Mouse (Mus musculus) neural tube, embryonic 14.5 days (tissue): ENCODE results near the gene Hhatl. TPM values are rescaled to one million over a fixed set of nuclear protein-coding genes. Genes with fewer than 3 reads are reported as not detected.

Experiments used
- ATAC-seq: fragments of 200-750 bp; cut with Nextera tagmentation; 2 replicates; pipeline ENCODE4 v1.8.0; 2017; ENCODE audit warnings: low read depth, mild to moderate bottlenecking, moderate TSS enrichment, moderate library complexity
- H3K27ac ChIP-seq: fragments of 300-500 bp; sonication (generic); 2 replicates; pipeline ENCODE4 v1.5.1; 2014; ENCODE audit warnings: low read depth, mild to moderate bottlenecking, control low read depth, low read length, moderate library complexity, mixed read lengths
- H3K27me3 ChIP-seq: fragments of 300-500 bp; sonication (generic); 2 replicates; pipeline ENCODE4 v1.6.1; 2014; ENCODE audit warnings: low read length; ENCODE audit not compliant: control insufficient read depth, insufficient read depth
- H3K36me3 ChIP-seq: fragments of 300-500 bp; sonication (generic); 2 replicates; pipeline ENCODE4 v1.6.1; 2014; ENCODE audit warnings: low read length, mixed read lengths; ENCODE audit not compliant: control insufficient read depth, insufficient read depth
- H3K4me1 ChIP-seq: fragments of 300-500 bp; sonication (generic); 2 replicates; pipeline ENCODE4 v1.6.1; 2014; ENCODE audit warnings: low read length; ENCODE audit not compliant: control insufficient read depth, insufficient read depth
- H3K4me2 ChIP-seq: fragments of 300-500 bp; sonication (generic); 2 replicates; pipeline ENCODE4 v1.6.1; 2014; ENCODE audit warnings: mild to moderate bottlenecking, low read depth, low read length, control low read depth
- H3K4me3 ChIP-seq: fragments of 300-500 bp; sonication (generic); 2 replicates; pipeline ENCODE4 v1.5.1; 2014; ENCODE audit warnings: low read depth, low read length, control low read depth, mixed read lengths
- H3K9ac ChIP-seq: fragments of 300-500 bp; sonication (generic); replicated peaks from 2 replicates; pipeline ENCODE4 v1.6.1; 2014; ENCODE audit warnings: low read depth, mild to moderate bottlenecking, control low read depth, low read length, mixed read lengths
- H3K9me3 ChIP-seq: fragments of 300-500 bp; sonication (generic); 2 replicates; pipeline ENCODE4 v1.6.1; 2016; ENCODE audit warnings: low read length; ENCODE audit not compliant: control insufficient read depth
- WGBS: fragments of 180-500 bp; shearing (Covaris S2); extraction: QIAGEN DNeasy Blood & Tissue Kit; methylation state at CpG from one replicate; pipeline ENCODE4 v1.1.7; 2014; 5-methylcytosine and 5-hydroxymethylcytosine counted together
- polyA plus RNA-seq: library from polyadenylated mRNA; unstranded; fragments of >200 nt; fragmentation: Nextera tagmentation; extraction: Ambion mirVana; gene quantifications from 2 replicates; pipeline ENCODE4 v1.2.1, GENCODE M21; 2014

Hhatl gene
- polyA plus RNA-seq, 1 experiment from 2014 or later = 0.40 TPM

DNA sequence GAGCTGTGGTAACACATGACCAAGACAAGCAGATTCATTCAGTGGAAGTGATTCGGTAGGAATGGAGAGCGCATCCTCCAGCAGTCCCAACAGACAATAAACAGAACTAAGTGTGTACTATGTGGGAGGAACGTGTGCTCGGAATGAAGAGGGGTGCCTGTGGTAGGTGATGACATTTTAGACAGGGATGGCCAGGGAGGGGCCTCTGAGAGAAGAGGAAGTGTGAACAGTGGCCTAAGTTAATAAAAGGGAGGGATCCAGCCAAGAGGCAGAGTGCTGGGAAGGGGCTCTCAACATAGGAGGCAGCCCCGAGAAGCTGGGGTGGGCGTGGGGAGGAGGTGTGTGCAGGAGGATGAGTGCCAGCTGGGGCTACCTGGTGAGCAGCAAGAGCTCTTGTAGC, 36.0 kb upstream of the Hhatl start:
- H3K4me3 ChIP-seq = no peak overlapping the region
- no peak overlapping the region for H3K9ac ChIP-seq
- 86% methylated on average over 6 of the region's 6 CpGs for WGBS
- H3K4me2 ChIP-seq = no peak overlapping the region
- no peaks in the 10 kb centered on the region for H3K27me3 ChIP-seq
- no peaks in the 10 kb centered on the region for H3K9me3 ChIP-seq
- H3K27ac ChIP-seq = no peak overlapping the region
- no peaks in the 10 kb centered on the region for H3K36me3 ChIP-seq
- H3K4me1 ChIP-seq = no peaks in the 10 kb centered on the region; the same call in 1 of the 2 replicates
- no peak for ATAC-seq

DNA sequence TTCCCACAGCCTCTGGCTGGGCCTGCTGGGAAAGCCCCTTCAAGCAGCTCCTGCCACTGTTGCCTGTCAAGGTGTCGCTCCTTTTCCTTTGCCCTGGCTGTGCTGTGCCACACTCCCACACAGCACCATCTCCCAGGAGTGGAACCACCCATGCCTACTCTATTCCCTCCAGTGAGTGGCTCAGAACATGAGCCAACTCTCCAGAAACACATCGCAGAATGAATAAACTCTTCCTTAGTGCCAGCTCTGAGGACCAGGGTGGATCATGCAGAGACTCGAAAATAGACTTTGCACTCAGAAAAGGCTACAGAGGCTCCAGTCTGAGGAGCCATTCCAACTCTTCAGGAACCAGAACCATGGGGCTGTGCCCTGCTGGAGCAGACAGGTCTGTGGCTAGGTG, 34.0 kb upstream of the Hhatl start:
- WGBS = 93% methylated on average over 3 of the region's 3 CpGs

DNA sequence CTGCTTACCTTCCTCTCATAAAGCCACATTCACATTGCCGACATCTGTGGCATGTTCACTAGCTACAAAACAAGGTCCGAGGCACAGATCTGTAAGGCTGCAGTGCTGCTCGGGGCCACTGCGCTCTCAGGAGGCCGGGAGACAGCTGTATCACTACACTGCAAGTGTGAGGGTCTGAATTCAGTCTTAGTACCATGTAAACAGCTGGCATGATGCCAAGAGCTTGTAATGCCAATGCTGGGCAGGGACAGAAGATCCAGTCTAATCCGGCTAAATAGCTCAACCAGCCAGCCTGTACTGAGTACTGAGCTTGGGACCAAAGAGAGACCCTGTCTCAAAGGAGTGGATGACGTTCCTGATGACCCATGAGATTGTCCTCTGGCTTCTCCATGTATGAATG, 31.7 kb upstream of the Hhatl start:
- peaks cover 6% of the 10 kb centered on the region; the same call in 1 of the 2 replicates for H3K4me1 ChIP-seq
- no peaks in the 10 kb centered on the region for H3K9me3 ChIP-seq
- H3K4me2 ChIP-seq = no peak overlapping the region
- peak; percentile 47; the same call in 1 of the 2 replicates for ATAC-seq
- no peaks in the 10 kb centered on the region for H3K36me3 ChIP-seq
- no peak overlapping the region for H3K9ac ChIP-seq
- 63% methylated on average over 7 of the region's 7 CpGs for WGBS
- no peak overlapping the region for H3K4me3 ChIP-seq
- H3K27me3 ChIP-seq = no peaks in the 10 kb centered on the region
- H3K27ac ChIP-seq = no peak overlapping the region

More for the DNA sequence above, 34.0 kb upstream of the Hhatl start:
- Histone ChIP-seq H3K4me2 (no peak overlapping the region), H3K27ac (no peak overlapping the region), H3K36me3 (no peaks in the 10 kb centered on the region), H3K4me3 (no peak overlapping the region), H3K9ac (no peak overlapping the region), H3K9me3 (no peaks in the 10 kb centered on the region), H3K4me1 (peaks cover 6% of the 10 kb centered on the region; the same call in 1 of the 2 replicates), H3K27me3 (no peaks in the 10 kb centered on the region)
- no peak for ATAC-seq

DNA sequence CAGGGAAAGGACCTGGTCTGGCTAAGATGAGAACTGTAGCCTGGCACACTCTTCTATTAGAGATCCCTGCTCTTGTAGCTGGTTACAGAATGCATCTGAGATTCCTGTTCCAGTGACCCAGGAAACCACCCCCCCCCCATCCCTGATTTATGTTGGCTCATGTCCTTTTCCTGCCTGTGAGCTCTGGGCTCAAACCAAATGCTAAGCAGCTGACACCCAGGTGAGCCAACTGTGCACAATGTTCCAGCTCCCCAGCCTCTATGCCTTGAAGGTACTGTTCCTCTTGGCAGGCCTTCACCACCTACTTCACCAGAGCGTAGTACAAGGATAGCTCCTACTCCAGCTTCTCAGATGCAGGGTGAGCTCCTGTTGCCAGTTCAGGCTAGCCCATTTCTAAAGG, 30.7 kb upstream of the Hhatl start:
- peak overlapping the region; percentile 55 for H3K27ac ChIP-seq
- H3K4me1 ChIP-seq = peaks cover 6% of the 10 kb centered on the region; the same call in 1 of the 2 replicates
- H3K9me3 ChIP-seq = no peaks in the 10 kb centered on the region
- WGBS = 73% methylated on average over 1 of the region's 1 CpGs
- no peak overlapping the region for H3K4me2 ChIP-seq
- peak; percentile 12; the same call in 1 of the 2 replicates for ATAC-seq
- no peak overlapping the region for H3K9ac ChIP-seq
- no peaks in the 10 kb centered on the region for H3K27me3 ChIP-seq
- no peaks in the 10 kb centered on the region for H3K36me3 ChIP-seq
- no peak overlapping the region for H3K4me3 ChIP-seq

GRCm38 (mm10) chr9:121822585-121822991, 30.3 kb upstream of the Hhatl start:
- 27% methylated on average over 6 of the region's 6 CpGs for WGBS
- Histone ChIP-seq H3K4me1 (peaks cover 6% of the 10 kb centered on the region; the same call in 1 of the 2 replicates), H3K4me3 (no peak overlapping the region), H3K27me3 (no peaks in the 10 kb centered on the region), H3K4me2 (no peak overlapping the region), H3K27ac (peak overlapping the region; percentile 55), H3K9me3 (no peaks in the 10 kb centered on the region), H3K9ac (no peak overlapping the region), H3K36me3 (no peaks in the 10 kb centered on the region)
- ATAC-seq = peak; percentile 82; the same call in 1 of the 2 replicates

DNA sequence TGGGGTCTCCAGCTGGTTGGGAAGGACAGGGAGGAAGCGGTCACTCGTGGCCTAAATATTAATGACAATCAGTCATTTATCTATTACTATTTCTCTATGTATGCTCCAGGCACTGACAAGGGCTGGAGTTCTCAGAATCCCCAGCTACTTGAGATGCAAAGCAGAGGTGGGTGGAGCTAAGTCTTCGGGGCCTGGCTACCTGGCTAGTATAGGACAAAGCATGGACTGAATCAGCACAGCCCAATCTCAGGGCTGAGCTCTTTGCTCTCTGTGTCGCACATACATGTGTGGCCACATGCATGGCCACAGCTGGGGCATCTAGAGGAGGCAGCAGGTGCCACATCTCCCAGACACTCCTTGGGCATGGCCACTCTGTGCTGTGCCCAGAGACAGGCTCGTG, 28.5 kb upstream of the Hhatl start:
- Histone ChIP-seq H3K4me2 (no peak overlapping the region), H3K9me3 (no peaks in the 10 kb centered on the region), H3K27ac (no peak overlapping the region), H3K9ac (no peak overlapping the region), H3K4me1 (peaks cover 6% of the 10 kb centered on the region; the same call in 1 of the 2 replicates), H3K4me3 (no peak overlapping the region), H3K27me3 (no peaks in the 10 kb centered on the region), H3K36me3 (no peaks in the 10 kb centered on the region)
- WGBS = 74% methylated on average over 5 of the region's 5 CpGs
- no peak for ATAC-seq

DNA sequence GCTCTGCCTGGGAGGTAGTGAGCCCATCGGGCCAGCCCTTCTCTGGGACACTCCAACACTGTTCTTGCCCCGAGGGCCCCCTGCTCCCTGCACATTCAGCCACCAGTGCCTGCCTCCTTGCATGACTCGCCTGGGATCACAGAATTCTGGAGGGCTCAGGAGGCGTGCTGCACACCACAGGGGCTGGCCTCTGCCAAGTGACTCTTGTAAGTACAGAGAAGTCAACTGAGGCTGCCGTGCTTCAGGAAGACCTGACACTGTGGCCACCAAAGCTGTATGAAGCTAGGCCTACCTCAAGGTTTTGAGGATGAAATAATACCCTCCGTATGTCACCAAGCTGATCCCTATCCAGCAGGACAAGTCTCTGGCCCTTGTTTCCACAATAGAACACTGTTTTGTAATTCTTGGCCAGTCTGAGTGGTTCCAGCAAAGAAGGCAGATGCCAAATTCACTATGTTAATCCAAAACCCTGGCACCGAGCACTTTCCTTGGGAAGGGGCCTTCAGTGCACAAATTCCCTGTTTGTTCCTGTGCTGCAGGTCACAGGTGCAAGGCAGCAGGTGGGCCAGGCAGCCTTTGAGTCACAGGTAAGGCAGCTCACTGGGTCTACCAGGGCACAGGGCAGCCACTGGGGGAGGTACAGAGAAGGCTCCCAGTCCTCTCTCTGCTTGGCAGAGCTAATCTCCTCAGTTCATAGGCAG, 27.6 kb upstream of the Hhatl start:
- Histone ChIP-seq H3K4me2 (no peak overlapping the region), H3K4me3 (no peak overlapping the region), H3K27ac (no peak overlapping the region), H3K9ac (no peak overlapping the region), H3K9me3 (no peaks in the 10 kb centered on the region), H3K27me3 (no peaks in the 10 kb centered on the region), H3K4me1 (peaks cover 6% of the 10 kb centered on the region; the same call in 1 of the 2 replicates), H3K36me3 (no peaks in the 10 kb centered on the region)
- no peak for ATAC-seq
- 64% methylated on average over 7 of the region's 7 CpGs for WGBS

DNA sequence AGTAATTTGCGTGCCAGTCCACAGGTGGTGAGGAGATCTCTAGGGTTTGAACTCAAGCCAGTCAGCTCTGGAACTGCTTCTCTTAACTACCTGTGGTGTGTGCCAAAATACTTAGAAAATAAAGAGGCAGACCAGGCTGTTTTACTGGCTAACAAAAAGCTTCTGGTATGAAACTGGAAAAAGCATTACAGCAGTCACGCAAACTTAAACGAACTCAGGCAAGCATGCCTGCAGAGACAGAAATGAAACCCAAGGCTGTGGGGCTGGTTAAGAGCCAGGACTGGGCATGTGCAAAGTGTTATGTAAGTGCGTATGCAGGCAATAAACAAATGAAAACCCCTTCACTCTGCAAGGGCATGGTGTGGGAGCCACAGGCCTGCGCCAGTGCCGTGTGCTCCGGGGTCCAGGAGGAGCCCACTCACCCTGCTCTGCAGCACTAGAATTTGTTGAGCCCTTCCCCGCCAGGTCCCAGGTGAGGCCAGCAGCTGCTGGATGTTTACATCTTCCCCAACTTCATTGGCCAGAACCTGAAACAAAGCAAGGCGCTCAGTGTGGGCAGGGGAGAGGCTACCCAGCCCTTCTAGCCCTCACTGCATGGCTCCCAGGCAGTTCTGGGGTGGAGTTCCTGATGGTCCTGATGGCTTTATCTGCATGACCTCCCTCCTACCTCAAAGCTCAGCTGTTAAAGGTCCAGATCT, 26.9 kb upstream of the Hhatl start:
- WGBS = 78% methylated on average over 9 of the region's 9 CpGs
- no peak for ATAC-seq
- peaks cover 6% of the 10 kb centered on the region; the same call in 1 of the 2 replicates for H3K4me1 ChIP-seq

GRCm38 (mm10) chr9:121815183-121815582, 22.9 kb upstream of the Hhatl start:
- no peak overlapping the region for H3K9ac ChIP-seq
- no peak for ATAC-seq
- 81% methylated on average over 6 of the region's 6 CpGs for WGBS
- H3K27me3 ChIP-seq = no peaks in the 10 kb centered on the region
- no peaks in the 10 kb centered on the region for H3K36me3 ChIP-seq
- H3K9me3 ChIP-seq = no peaks in the 10 kb centered on the region
- H3K27ac ChIP-seq = no peak overlapping the region
- no peak overlapping the region for H3K4me3 ChIP-seq
- H3K4me1 ChIP-seq = peaks cover 11% of the 10 kb centered on the region
- H3K4me2 ChIP-seq = no peak overlapping the region

More for the DNA sequence above, 26.9 kb upstream of the Hhatl start:
- Histone ChIP-seq H3K9me3 (no peaks in the 10 kb centered on the region), H3K27me3 (no peaks in the 10 kb centered on the region), H3K9ac (no peak overlapping the region), H3K36me3 (no peaks in the 10 kb centered on the region), H3K4me2 (no peak overlapping the region), H3K27ac (no peak overlapping the region), H3K4me3 (no peak overlapping the region)
